ENCODE assay signal across 14 mouse cellular contexts in genomic region chr2:156882431-156883001, GRCm38 (mm10). TPM values are rescaled to one million over a fixed set of nuclear protein-coding genes. Genes with fewer than 3 reads are reported as not detected.
DNase-seq lines count a peak whose midpoint lies in the region; ATAC-seq lines count a peak whose summit lies in the region.
"Had no signal": no experiment of that assay in that cellular context is flagged by ENCODE, and none has a peak within 500 bp of the region (broad histone marks: within the 10 kb centered on the region; RNA-seq: fewer than 3 reads in every experiment).

No protein-coding gene starts in this region.

- peak; percentile 82 for ATAC-seq in erythroblast, adult 5-6 weeks (replicated peaks; ENCODE audit: low FRiP score, poor library complexity, severe bottlenecking)
- ATAC-seq in megakaryocyte progenitor cell, adult 5-6 weeks (replicated peaks; ENCODE audit: poor library complexity), result peak; percentile 63
- no peak for ATAC-seq in forebrain, embryonic 15.5 days (replicated peaks)
- ATAC-seq: midbrain, embryonic 15.5 days had no signal

- peak; percentile 35 for DNase-seq in gastrocnemius, postnatal 25 days
- no peak for DNase-seq in gastrocnemius, postnatal 14 days
- DNase-seq in CD4-positive helper T cell, adult 2 months (ENCODE audit: low read depth, low spot score), result peak; percentile 89
- DNase-seq in neural tube, embryonic 10.5 days (ENCODE audit: extremely low spot score, low spot score), result no peak
- no peak for DNase-seq in kidney, postnatal 25 days
- DNase-seq: cerebellum, postnatal 36 days; heart, postnatal 10 days had no signal

- H3K9ac ChIP-seq in forebrain, embryonic 15.5 days (replicated peaks), result no peak overlapping the region
- H3K9ac ChIP-seq: limb, embryonic 15.5 days; midbrain, embryonic 15.5 days had no signal

- no peaks in the 10 kb centered on the region for H3K4me1 ChIP-seq in forebrain, embryonic 15.5 days
- H3K4me1 ChIP-seq: limb, embryonic 15.5 days; midbrain, embryonic 15.5 days had no signal

- H3K27me3 ChIP-seq in forebrain, embryonic 15.5 days, result no peaks in the 10 kb centered on the region
- H3K27me3 ChIP-seq: limb, embryonic 15.5 days; midbrain, embryonic 15.5 days had no signal

- H3K27ac ChIP-seq in forebrain, embryonic 15.5 days (replicated peaks), result no peak overlapping the region
- H3K27ac ChIP-seq: layer of hippocampus, adult 2 months; limb, embryonic 15.5 days; midbrain, embryonic 15.5 days had no signal

- no peak overlapping the region for H3K4me3 ChIP-seq in forebrain, embryonic 15.5 days
- H3K4me3 ChIP-seq: layer of hippocampus, adult 2 months; limb, embryonic 15.5 days; midbrain, embryonic 15.5 days had no signal

- intact Hi-C loops in gastrocnemius, postnatal 14 days (cut with DNase I; ENCODE audit: low total_unique reads), result no loop called here

- no peaks in the 10 kb centered on the region for H3K9me3 ChIP-seq in forebrain, embryonic 15.5 days
- H3K9me3 ChIP-seq: limb, embryonic 15.5 days; midbrain, embryonic 15.5 days had no signal

- no peak overlapping the region for H3K4me2 ChIP-seq in forebrain, embryonic 15.5 days (replicated peaks)
- H3K4me2 ChIP-seq: limb, embryonic 15.5 days; midbrain, embryonic 15.5 days had no signal

- 48% methylated on average over 10 of the region's 10 CpGs for WGBS in forebrain, embryonic 15.5 days

- no peaks in the 10 kb centered on the region for H3K36me3 ChIP-seq in forebrain, embryonic 15.5 days
- H3K36me3 ChIP-seq: limb, embryonic 15.5 days; midbrain, embryonic 15.5 days had no signal

RNA-seq across cellular contexts. Expression of gene Sla2, which starts 4.5 kb away (rescaled TPM):
- total RNA-seq in gastrocnemius, postnatal 25 days (2021), result not detected
- total RNA-seq in gastrocnemius, postnatal 14 days (2021), result not detected
- 1.5 and 1.7 TPM in 2 replicates for total RNA-seq in erythroblast, adult 5-6 weeks (2015; ENCODE audit: low replicate concordance)
- 0.28 TPM in 1 of 2 replicates, not detected in the other for total RNA-seq in erythroblast, adult 5-6 weeks (2017; ENCODE audit: low replicate concordance)
- 0.10 and 0.57 TPM in 2 replicates for total RNA-seq in megakaryocyte progenitor cell, adult 5-6 weeks (2015)
- 0.37 and 0.92 TPM in 2 replicates for total RNA-seq in megakaryocyte progenitor cell, adult 5-6 weeks (2017)
- polyA plus RNA-seq in forebrain, embryonic 15.5 days (2015; fragmentation: Nextera tagmentation; extraction: Ambion mirVana), result 0.09 and 0.18 TPM in 2 replicates
- total RNA-seq: adrenal gland, postnatal 4 days had no signal

RNA-seq across cellular contexts. Expression of gene Rab5if, which starts 19.6 kb away (rescaled TPM):
- total RNA-seq in gastrocnemius, postnatal 25 days (2021), result 10 to 100 TPM; 86.8 to 87.6 TPM
- total RNA-seq in gastrocnemius, postnatal 14 days (2021), result 10 to 100 TPM; 75.1 to 77.1 TPM
- 74.6 and 109 TPM in 2 replicates for total RNA-seq in erythroblast, adult 5-6 weeks (2015; ENCODE audit: low replicate concordance)
- 42.8 and 46.2 TPM in 2 replicates for total RNA-seq in erythroblast, adult 5-6 weeks (2017; ENCODE audit: low replicate concordance)
- 377 and 404 TPM in 2 replicates for total RNA-seq in megakaryocyte progenitor cell, adult 5-6 weeks (2015)
- total RNA-seq in megakaryocyte progenitor cell, adult 5-6 weeks (2017), result 204 and 210 TPM in 2 replicates
- 144 and 145 TPM in 2 replicates for polyA plus RNA-seq in forebrain, embryonic 15.5 days (2015; fragmentation: Nextera tagmentation; extraction: Ambion mirVana)

RNA-seq across cellular contexts. Expression of gene 4930518I15Rik, which starts 24.8 kb away (rescaled TPM):
- total RNA-seq in gastrocnemius, postnatal 25 days (2021), result under 1 TPM; 0.33 to 0.99 TPM
- under 1 TPM; 0.35 to 0.44 TPM for total RNA-seq in gastrocnemius, postnatal 14 days (2021)
- not detected in 2 replicates for total RNA-seq in erythroblast, adult 5-6 weeks (2015; ENCODE audit: low replicate concordance)
- total RNA-seq in erythroblast, adult 5-6 weeks (2017; ENCODE audit: low replicate concordance), result 3.3 and 4.6 TPM in 2 replicates
- 0.42 and 3.0 TPM in 2 replicates for total RNA-seq in megakaryocyte progenitor cell, adult 5-6 weeks (2015)
- 1.2 TPM in 1 of 2 replicates, not detected in the other for total RNA-seq in megakaryocyte progenitor cell, adult 5-6 weeks (2017)
- 11.2 and 12.1 TPM in 2 replicates for polyA plus RNA-seq in forebrain, embryonic 15.5 days (2015; fragmentation: Nextera tagmentation; extraction: Ambion mirVana)

RNA-seq across cellular contexts. Expression of gene Tgif2, which starts 42.7 kb away (rescaled TPM):
- total RNA-seq in gastrocnemius, postnatal 25 days (2021), result under 1 TPM; 0.46 to 0.86 TPM
- 1 to 10 TPM; 2.9 to 3.1 TPM for total RNA-seq in gastrocnemius, postnatal 14 days (2021)
- 0.77 and 2.3 TPM in 2 replicates for total RNA-seq in erythroblast, adult 5-6 weeks (2015; ENCODE audit: low replicate concordance)
- total RNA-seq in erythroblast, adult 5-6 weeks (2017; ENCODE audit: low replicate concordance), result 2.8 and 2.9 TPM in 2 replicates
- 7.2 and 7.9 TPM in 2 replicates for total RNA-seq in megakaryocyte progenitor cell, adult 5-6 weeks (2015)
- 10.7 and 12.5 TPM in 2 replicates for total RNA-seq in megakaryocyte progenitor cell, adult 5-6 weeks (2017)
- 42.4 and 45.2 TPM in 2 replicates for polyA plus RNA-seq in forebrain, embryonic 15.5 days (2015; fragmentation: Nextera tagmentation; extraction: Ambion mirVana)

Comparison
In these comparisons a context has a peak if more than half of its experiments do, and no peak if none do; other contexts are left out.
1. DNase-seq: peak in gastrocnemius, postnatal 25 days (single experiment) and CD4-positive helper T cell, adult 2 months (single experiment); none in gastrocnemius, postnatal 14 days (single experiment), neural tube, embryonic 10.5 days (single experiment) and kidney, postnatal 25 days (0 of 2).